Mouse (Mus musculus) CD4-positive, CD25-positive, alpha-beta regulatory T cell, adult 2 months (primary cell): ENCODE data around the gene 4933428M09Rik.
"Not testable (repeated sequence)": the region's sequence is repeated elsewhere in the genome, so short reads cannot be mapped to it uniquely, and the experiment has no call there.

Source experiments
- DNase-seq: peaks from one replicate; pipeline ENCODE4 v3.0.0-alpha.2; 2012; ENCODE audit warnings: low read depth, low spot score

The 4933428M09Rik gene

GRCm38 (mm10) chrX:139178928-139179327 lies at the start of gene 4933428M09Rik:
Gene 4933428M09Rik, plus strand, starts transcription at chrX:139179228.
- no peak for DNase-seq

GRCm38 (mm10) chrX:139134031-139134430 lies 45.0 kb upstream of the 4933428M09Rik start:
- no peak for DNase-seq

- DNase-seq = not testable (repeated sequence)
These were observed 12.5 kb downstream of the 4933428M09Rik start for GRCm38 (mm10) chrX:139191506-139191905.

- no peak for DNase-seq
These were observed 15.7 kb downstream of the 4933428M09Rik start for GRCm38 (mm10) chrX:139194572-139195279.

GRCm38 (mm10) chrX:139209191-139209828 lies 30.3 kb downstream of the 4933428M09Rik start:
- DNase-seq = not testable (repeated sequence)

- peak; percentile 8 for DNase-seq
These were observed 30.8 kb downstream of the 4933428M09Rik start, which contains the start of gene Mum1l1 for GRCm38 (mm10) chrX:139209829-139210225. Gene Mum1l1, plus strand, starts transcription at chrX:139210042.

GRCm38 (mm10) chrX:139214765-139215164 lies 35.7 kb downstream of the 4933428M09Rik start:
- DNase-seq = no peak

- no peak for DNase-seq
These were observed 37.4 kb downstream of the 4933428M09Rik start for GRCm38 (mm10) chrX:139216409-139216808.

- DNase-seq = no peak
These were observed 38.1 kb downstream of the 4933428M09Rik start for GRCm38 (mm10) chrX:139216991-139217593.

GRCm38 (mm10) chrX:139217776-139218175 lies 38.7 kb downstream of the 4933428M09Rik start:
- DNase-seq = no peak

GRCm38 (mm10) chrX:139219017-139219416 lies 40.0 kb downstream of the 4933428M09Rik start:
- peak; percentile 11 for DNase-seq

- no peak for DNase-seq
These were observed 41.8 kb downstream of the 4933428M09Rik start for GRCm38 (mm10) chrX:139220830-139221229.

- DNase-seq = no peak
These were observed 42.9 kb downstream of the 4933428M09Rik start for GRCm38 (mm10) chrX:139221893-139222292.
